Mouse (Mus musculus): Measurements from ENCODE around the gene Cdipt. TPM values are rescaled to one million over a fixed set of nuclear protein-coding genes. Genes with fewer than 3 reads are reported as not detected.

Cdipt gene
- polyA plus RNA-seq, 1 experiment from 2014 or later = 92.8 TPM

DNA sequence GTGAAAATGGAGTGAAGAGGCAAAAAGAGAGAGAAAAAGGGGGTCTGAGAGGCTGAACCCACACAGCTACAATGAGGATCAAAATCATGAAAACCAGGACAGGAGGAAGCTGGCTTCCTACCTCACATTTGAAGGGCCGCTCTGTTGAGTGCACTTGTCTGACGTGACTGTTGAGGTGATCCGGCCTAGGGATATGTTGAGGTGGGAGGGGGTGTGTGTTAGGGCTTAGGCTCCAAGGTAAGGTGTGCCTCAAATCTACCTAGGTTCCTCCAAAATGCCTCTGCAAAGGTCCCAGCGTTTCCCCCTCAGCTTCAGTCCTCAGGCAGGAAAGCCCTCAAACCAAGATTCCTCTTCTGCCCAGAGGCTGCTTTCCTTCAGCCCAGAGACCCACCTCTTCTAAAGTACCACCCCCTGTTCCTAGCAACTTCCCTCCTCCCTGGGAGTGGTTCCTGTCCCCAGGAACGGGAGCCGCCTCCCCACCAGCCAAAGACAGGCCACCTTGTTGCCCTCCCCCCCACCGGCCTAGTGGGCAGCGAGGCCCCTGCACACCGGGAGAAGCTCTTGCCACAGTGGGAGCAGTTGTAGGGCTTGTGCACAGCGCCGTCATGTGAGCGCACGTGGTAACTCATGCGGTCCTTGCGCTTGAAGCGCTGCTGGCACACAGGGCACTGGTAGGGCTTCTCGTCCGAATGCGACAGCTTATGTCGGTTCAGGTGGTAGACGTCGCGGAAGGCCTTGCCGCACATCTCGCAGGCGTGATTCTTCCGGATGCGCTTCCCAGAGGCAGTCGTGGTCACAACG, 49.2 kb downstream of the Cdipt start:
- Histone ChIP-seq H3K4me1 (ENCODE audit: insufficient read depth) (peaks cover 22% of the 10 kb centered on the region), H3K9ac (peak overlapping the region; percentile 97), H3K9me3 (ENCODE audit: low read depth, low read length) (no peaks in the 10 kb centered on the region), H3K4me2 (peak overlapping the region; percentile 99), H3K4me3 (ENCODE audit: low read depth, low read length) (peak overlapping the region; percentile 97), H3K27ac (ENCODE audit: low read depth) (peak overlapping the region; percentile 99), H3K27me3 (ENCODE audit: insufficient read depth, low read length) (no peaks in the 10 kb centered on the region), H3K36me3 (ENCODE audit: insufficient read depth) (peaks cover 57% of the 10 kb centered on the region)
- WGBS = 0% methylated on average over 30 of the region's 30 CpGs
- ATAC-seq (ENCODE audit: insufficient read depth) (peak; percentile 26), DNase-seq (peak; percentile 86)
- peak; percentile 78 for TF ChIP-seq CTCF (IDR thresholded peaks at IDR 0.05; ENCODE audit: low read depth)

DNA sequence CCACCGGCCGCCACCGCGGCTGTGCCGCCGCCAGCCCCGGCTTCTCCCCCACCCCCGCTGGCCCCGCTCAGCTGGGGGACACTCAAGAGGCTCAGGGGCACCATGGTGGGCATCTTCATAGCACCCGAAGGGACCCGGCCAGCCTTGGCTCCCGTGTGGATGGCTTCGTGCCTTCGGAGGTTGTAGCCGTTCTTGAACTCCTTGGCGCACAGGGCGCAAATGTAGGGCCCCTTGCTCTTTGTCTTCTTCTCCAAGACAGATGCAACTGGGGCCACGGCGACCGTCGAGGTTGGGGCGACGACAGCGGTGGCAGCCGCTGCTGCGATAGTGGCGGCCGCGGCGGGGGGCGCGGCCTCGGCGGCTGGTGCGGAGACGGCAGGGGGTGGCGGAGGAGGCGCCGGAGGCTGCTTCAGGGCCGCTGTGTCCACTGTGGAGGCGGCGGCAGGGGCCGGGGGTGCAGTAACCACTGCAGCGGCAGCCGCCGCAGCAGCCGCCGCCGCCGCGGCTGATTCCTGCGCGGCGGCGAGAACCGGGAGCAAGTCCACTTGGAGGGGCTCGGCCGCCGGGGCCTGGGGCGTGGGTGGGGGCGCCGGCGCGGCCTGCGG, 49.9 kb downstream of the Cdipt start:
- H3K4me3 ChIP-seq (ENCODE audit: low read depth, low read length) = peak overlapping the region; percentile 97
- DNase-seq (peak; percentile 54), ATAC-seq (ENCODE audit: insufficient read depth) (no peak)
- WGBS = under 1% methylated on average over 65 of the region's 65 CpGs
- peak overlapping the region; percentile 97 for H3K9ac ChIP-seq
- H3K27ac ChIP-seq (ENCODE audit: low read depth) = peak overlapping the region; percentile 99
- no peak for TF ChIP-seq CTCF (IDR thresholded peaks at IDR 0.05; ENCODE audit: low read depth)
- H3K4me1 ChIP-seq (ENCODE audit: insufficient read depth) = peaks cover 22% of the 10 kb centered on the region
- peaks cover 64% of the 10 kb centered on the region for H3K36me3 ChIP-seq (ENCODE audit: insufficient read depth)
- peak overlapping the region; percentile 99 for H3K4me2 ChIP-seq
- H3K27me3 ChIP-seq (ENCODE audit: insufficient read depth, low read length) = no peaks in the 10 kb centered on the region
- H3K9me3 ChIP-seq (ENCODE audit: low read depth, low read length) = no peaks in the 10 kb centered on the region

DNA sequence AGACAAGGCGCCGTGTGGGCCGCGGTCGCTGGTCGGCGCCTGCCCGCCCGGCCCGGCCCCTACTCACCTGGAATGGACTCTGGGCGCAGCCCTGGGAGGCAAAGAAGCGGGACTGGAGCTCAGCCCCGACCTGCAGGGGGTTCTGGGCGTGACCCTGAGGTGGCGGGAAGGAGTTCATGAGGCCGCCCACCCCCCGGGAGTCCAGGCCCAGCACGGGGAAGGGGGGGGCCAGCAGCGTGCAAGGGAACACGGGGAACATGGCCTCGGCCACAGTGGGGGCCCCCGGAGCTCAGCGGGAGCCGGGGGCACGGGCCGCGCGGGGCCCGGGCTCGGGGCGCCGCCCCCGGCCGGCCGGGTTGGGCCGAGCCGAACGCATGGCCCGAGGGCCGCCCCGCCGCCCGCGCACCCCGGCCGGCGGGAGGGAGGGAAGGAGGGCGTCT, 50.5 kb downstream of the Cdipt start:
- Histone ChIP-seq H3K4me3 (ENCODE audit: low read depth, low read length) (peak overlapping the region; percentile 97), H3K27ac (ENCODE audit: low read depth) (peak overlapping the region; percentile 99), H3K4me1 (ENCODE audit: insufficient read depth) (peaks cover 22% of the 10 kb centered on the region), H3K9ac (peak overlapping the region; percentile 97), H3K4me2 (peak overlapping the region; percentile 99), H3K27me3 (ENCODE audit: insufficient read depth, low read length) (no peaks in the 10 kb centered on the region), H3K36me3 (ENCODE audit: insufficient read depth) (peaks cover 69% of the 10 kb centered on the region), H3K9me3 (ENCODE audit: low read depth, low read length) (no peaks in the 10 kb centered on the region)
- TF ChIP-seq CTCF (IDR thresholded peaks at IDR 0.05; ENCODE audit: low read depth) = no peak
- ATAC-seq (ENCODE audit: insufficient read depth) (peak; percentile 21), DNase-seq (peak; percentile 74)
- under 1% methylated on average over 29 of the region's 48 CpGs for WGBS

DNA sequence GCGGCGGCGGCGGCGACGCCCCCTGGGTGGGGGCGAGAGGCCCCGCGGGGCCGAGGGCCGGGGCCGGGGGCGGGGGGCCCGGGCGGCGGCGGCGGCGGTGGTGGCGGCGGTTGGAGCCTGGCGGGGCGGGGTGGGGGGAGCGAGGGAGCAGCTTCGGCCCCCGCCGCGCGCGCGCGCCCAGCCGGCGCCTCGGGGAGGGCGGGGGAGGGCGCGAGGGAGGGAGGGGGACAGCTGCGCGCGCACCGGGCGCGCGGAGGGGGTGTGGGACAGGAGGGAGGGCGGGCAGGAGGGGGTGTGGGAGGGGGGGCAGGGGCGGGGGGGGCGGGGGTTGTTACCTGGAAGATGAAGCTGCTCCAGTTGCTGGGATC, 50.9 kb downstream of the Cdipt start:
- 0% methylated on average over 23 of the region's 48 CpGs for WGBS
- no peaks in the 10 kb centered on the region for H3K9me3 ChIP-seq (ENCODE audit: low read depth, low read length)
- H3K4me3 ChIP-seq (ENCODE audit: low read depth, low read length) = peak overlapping the region; percentile 97
- TF ChIP-seq CTCF (IDR thresholded peaks at IDR 0.05; ENCODE audit: low read depth) = no peak
- peak overlapping the region; percentile 99 for H3K4me2 ChIP-seq
- peaks cover 73% of the 10 kb centered on the region for H3K36me3 ChIP-seq (ENCODE audit: insufficient read depth)
- peaks cover 22% of the 10 kb centered on the region for H3K4me1 ChIP-seq (ENCODE audit: insufficient read depth)
- no peaks in the 10 kb centered on the region for H3K27me3 ChIP-seq (ENCODE audit: insufficient read depth, low read length)
- DNase-seq (no peak), ATAC-seq (ENCODE audit: insufficient read depth) (no peak)
- peak overlapping the region; percentile 97 for H3K9ac ChIP-seq
- peak overlapping the region; percentile 99 for H3K27ac ChIP-seq (ENCODE audit: low read depth)

DNA sequence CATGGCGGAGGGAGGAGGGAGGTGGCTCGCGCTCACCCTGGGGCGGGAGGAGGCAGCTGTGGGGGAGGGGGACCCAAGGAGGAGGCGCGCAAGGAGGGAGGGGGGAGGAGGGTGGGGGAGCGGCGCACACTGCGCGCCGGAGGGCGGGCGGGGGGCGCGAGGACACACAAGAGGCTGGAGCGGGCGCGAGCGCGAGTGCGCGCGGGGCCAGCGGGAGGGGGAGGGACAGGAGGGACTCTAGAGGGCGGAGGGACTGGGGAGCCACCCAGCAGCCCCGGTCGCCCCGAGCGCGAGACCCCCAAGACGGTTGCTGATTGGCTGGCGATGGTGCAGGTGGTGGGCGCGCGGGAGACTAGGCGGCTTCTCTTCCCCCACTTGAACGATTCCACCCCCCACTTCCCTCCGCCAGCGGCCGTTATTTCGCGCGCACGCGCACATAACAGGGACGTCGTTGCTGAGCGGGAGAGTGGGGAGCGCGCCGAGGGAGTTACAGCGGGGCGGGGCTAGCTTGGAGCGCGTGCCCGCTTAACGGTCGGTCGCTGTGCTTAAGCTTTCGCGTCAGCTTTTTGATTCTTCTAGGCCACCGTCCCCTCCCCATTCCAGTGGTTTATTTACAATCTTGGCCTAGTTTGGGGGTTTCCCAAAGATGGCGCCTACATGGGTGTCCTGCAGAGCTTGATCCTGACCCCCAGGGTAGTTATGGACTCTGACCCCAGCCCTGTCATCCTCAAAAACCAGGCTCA, 51.4 kb downstream of the Cdipt start, which contains the start of gene Maz:
Gene Maz (minus strand): TSS at position 54 of the 743 bp plus-strand sequence.
- no peaks in the 10 kb centered on the region for H3K27me3 ChIP-seq (ENCODE audit: insufficient read depth, low read length)
- H3K4me2 ChIP-seq = peak within 1 kb of the TSS; percentile 99
- DNase-seq (peak; percentile 100), ATAC-seq (ENCODE audit: insufficient read depth) (peak; percentile 89)
- no peak for TF ChIP-seq CTCF (IDR thresholded peaks at IDR 0.05; ENCODE audit: low read depth)
- no peaks in the 10 kb centered on the region for H3K9me3 ChIP-seq (ENCODE audit: low read depth, low read length)
- under 1% methylated on average over 60 of the region's 63 CpGs for WGBS
- H3K9ac ChIP-seq = peak within 1 kb of the TSS; percentile 97
- H3K36me3 ChIP-seq (ENCODE audit: insufficient read depth) = peaks cover 73% of the 10 kb centered on the region
- H3K27ac ChIP-seq (ENCODE audit: low read depth) = peak within 1 kb of the TSS; percentile 99
- peak within 1 kb of the TSS; percentile 97 for H3K4me3 ChIP-seq (ENCODE audit: low read depth, low read length)
- H3K4me1 ChIP-seq (ENCODE audit: insufficient read depth) = peaks cover 22% of the 10 kb centered on the region

DNA sequence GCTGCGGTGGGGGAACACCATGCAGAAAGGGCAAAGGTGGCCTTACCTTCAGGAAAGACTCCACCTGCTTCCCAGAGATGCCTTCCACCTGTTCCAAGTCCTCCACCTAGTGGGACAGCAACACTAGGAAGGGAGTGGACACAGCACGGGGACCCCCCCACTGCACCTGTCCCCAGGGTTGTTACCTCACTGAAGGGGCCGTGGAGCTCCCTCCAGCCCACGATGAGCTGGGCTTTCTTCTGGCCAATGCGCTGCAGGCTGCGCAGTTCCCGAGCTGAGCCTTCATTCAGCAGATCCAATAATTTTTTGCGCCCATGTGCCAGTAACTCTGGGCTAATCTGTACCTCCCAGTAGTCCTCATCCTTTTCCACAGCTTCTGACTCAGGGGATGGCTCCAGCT, 52.2 kb downstream of the Cdipt start:
- H3K9ac ChIP-seq = peak overlapping the region; percentile 56
- H3K4me2 ChIP-seq = peak overlapping the region; percentile 99
- H3K9me3 ChIP-seq (ENCODE audit: low read depth, low read length) = no peaks in the 10 kb centered on the region
- peaks cover 73% of the 10 kb centered on the region for H3K36me3 ChIP-seq (ENCODE audit: insufficient read depth)
- H3K27ac ChIP-seq (ENCODE audit: low read depth) = peak overlapping the region; percentile 99
- 62% methylated on average over 8 of the region's 8 CpGs for WGBS
- no peaks in the 10 kb centered on the region for H3K27me3 ChIP-seq (ENCODE audit: insufficient read depth, low read length)
- no peak for DNase-seq
- H3K4me3 ChIP-seq (ENCODE audit: low read depth, low read length) = peak overlapping the region; percentile 97
- peak; percentile 0; the same call in 1 of the 2 replicates for ATAC-seq (ENCODE audit: insufficient read depth)
- no peak for TF ChIP-seq CTCF (IDR thresholded peaks at IDR 0.05; ENCODE audit: low read depth)
- H3K4me1 ChIP-seq (ENCODE audit: insufficient read depth) = peaks cover 18% of the 10 kb centered on the region

Other genes starting within 250 kb of the Cdipt start
- 111 and 117 TPM in 2 replicates for gene Mapk3, start 216.3 kb upstream of the Cdipt start, polyA plus RNA-seq (2014; fragmentation: Nextera tagmentation; extraction: Ambion mirVana)
- 3.3 and 3.4 TPM in 2 replicates for gene Gdpd3, start 209.6 kb upstream of the Cdipt start, polyA plus RNA-seq (2014; fragmentation: Nextera tagmentation; extraction: Ambion mirVana)
- gene Ypel3, start 199.0 kb upstream of the Cdipt start, polyA plus RNA-seq (2014; fragmentation: Nextera tagmentation; extraction: Ambion mirVana) = 87.8 and 91.2 TPM in 2 replicates
- gene Tbx6, start 194.4 kb upstream of the Cdipt start, polyA plus RNA-seq (2014; fragmentation: Nextera tagmentation; extraction: Ambion mirVana) = 0.28 TPM in 1 of 2 replicates, not detected in the other
- 278 and 300 TPM in 2 replicates for gene Ppp4c, start 183.4 kb upstream of the Cdipt start, polyA plus RNA-seq (2014; fragmentation: Nextera tagmentation; extraction: Ambion mirVana)
- 0.17 and 0.88 TPM in 2 replicates for gene Fam57b, start 178.2 kb upstream of the Cdipt start, polyA plus RNA-seq (2014; fragmentation: Nextera tagmentation; extraction: Ambion mirVana)
- not detected in 2 replicates for gene 4930451I11Rik, start 144.3 kb upstream of the Cdipt start, polyA plus RNA-seq (2014; fragmentation: Nextera tagmentation; extraction: Ambion mirVana)
- 0.33 and 0.80 TPM in 2 replicates for gene Doc2a, start 128.5 kb upstream of the Cdipt start, polyA plus RNA-seq (2014; fragmentation: Nextera tagmentation; extraction: Ambion mirVana)
- gene Hirip3, start 113.9 kb upstream of the Cdipt start, polyA plus RNA-seq (2014; fragmentation: Nextera tagmentation; extraction: Ambion mirVana) = 19.9 and 26.7 TPM in 2 replicates
- gene Ino80e, start 113.5 kb upstream of the Cdipt start, polyA plus RNA-seq (2014; fragmentation: Nextera tagmentation; extraction: Ambion mirVana) = 92.9 and 99.7 TPM in 2 replicates
- gene Taok2, start 91.2 kb upstream of the Cdipt start, polyA plus RNA-seq (2014; fragmentation: Nextera tagmentation; extraction: Ambion mirVana) = 34.8 and 40.1 TPM in 2 replicates
- 26.7 and 31.5 TPM in 2 replicates for gene Tmem219, start 53.0 kb upstream of the Cdipt start, polyA plus RNA-seq (2014; fragmentation: Nextera tagmentation; extraction: Ambion mirVana)
- 12.1 and 15.7 TPM in 2 replicates for gene Kctd13, start 47.0 kb upstream of the Cdipt start, polyA plus RNA-seq (2014; fragmentation: Nextera tagmentation; extraction: Ambion mirVana)
- gene Asphd1, start 26.3 kb upstream of the Cdipt start, polyA plus RNA-seq (2014; fragmentation: Nextera tagmentation; extraction: Ambion mirVana) = 0.39 TPM in 1 of 2 replicates, not detected in the other
- 0.68 and 1.1 TPM in 2 replicates for gene Sez6l2, start 25.4 kb upstream of the Cdipt start, polyA plus RNA-seq (2014; fragmentation: Nextera tagmentation; extraction: Ambion mirVana)
- gene Cdiptos, start 184 bp downstream of the Cdipt start, polyA plus RNA-seq (2014; fragmentation: Nextera tagmentation; extraction: Ambion mirVana) = 1.5 TPM in 2 replicates
- 7.7 and 8.0 TPM in 2 replicates for gene Mvp, start 38.7 kb downstream of the Cdipt start, polyA plus RNA-seq (2014; fragmentation: Nextera tagmentation; extraction: Ambion mirVana)
- 0.85 TPM in 1 of 2 replicates, not detected in the other for gene Pagr1b, start 40.6 kb downstream of the Cdipt start, polyA plus RNA-seq (2014; fragmentation: Nextera tagmentation; extraction: Ambion mirVana)
- gene Pagr1a, start 41.4 kb downstream of the Cdipt start, polyA plus RNA-seq (2014; fragmentation: Nextera tagmentation; extraction: Ambion mirVana) = 21.9 and 44.5 TPM in 2 replicates
- 37.4 and 54.0 TPM in 2 replicates for gene Gm42742, start 45.2 kb downstream of the Cdipt start, polyA plus RNA-seq (2014; fragmentation: Nextera tagmentation; extraction: Ambion mirVana)
- 4.7 and 5.9 TPM in 2 replicates for gene Prrt2, start 45.3 kb downstream of the Cdipt start, polyA plus RNA-seq (2014; fragmentation: Nextera tagmentation; extraction: Ambion mirVana)
- 74.3 and 90.8 TPM in 2 replicates for gene Maz, start 51.1 kb downstream of the Cdipt start, polyA plus RNA-seq (2014; fragmentation: Nextera tagmentation; extraction: Ambion mirVana)
- gene Kif22, start 66.6 kb downstream of the Cdipt start, polyA plus RNA-seq (2014; fragmentation: Nextera tagmentation; extraction: Ambion mirVana) = 168 and 180 TPM in 2 replicates
- not detected in 2 replicates for gene Zg16, start 111.4 kb downstream of the Cdipt start, polyA plus RNA-seq (2014; fragmentation: Nextera tagmentation; extraction: Ambion mirVana)
- 6.3 and 6.5 TPM in 2 replicates for gene AI467606, start 115.4 kb downstream of the Cdipt start, polyA plus RNA-seq (2014; fragmentation: Nextera tagmentation; extraction: Ambion mirVana)
- 0.22 and 0.47 TPM in 2 replicates for gene Qprt, start 146.3 kb downstream of the Cdipt start, polyA plus RNA-seq (2014; fragmentation: Nextera tagmentation; extraction: Ambion mirVana)
- 0.20 TPM in 1 of 2 replicates, not detected in the other for gene Spn, start 161.9 kb downstream of the Cdipt start, polyA plus RNA-seq (2014; fragmentation: Nextera tagmentation; extraction: Ambion mirVana)
- 54.6 and 59.6 TPM in 2 replicates for gene Cd2bp2, start 220.1 kb downstream of the Cdipt start, polyA plus RNA-seq (2014; fragmentation: Nextera tagmentation; extraction: Ambion mirVana)
- gene Tbc1d10b, start 232.6 kb downstream of the Cdipt start, polyA plus RNA-seq (2014; fragmentation: Nextera tagmentation; extraction: Ambion mirVana) = 26.0 and 33.7 TPM in 2 replicates
- gene Mylpf, start 233.0 kb downstream of the Cdipt start, polyA plus RNA-seq (2014; fragmentation: Nextera tagmentation; extraction: Ambion mirVana) = 8.6 and 12.2 TPM in 2 replicates